32 mouse cellular contexts compared by ENCODE assay signal in genomic region chr7:34221594-34222250, GRCm38 (mm10). TPM values are rescaled to one million over a fixed set of nuclear protein-coding genes. Genes with fewer than 3 reads are reported as not detected.
A peak's percentile ranks its signal among the peaks of the same experiment; 100 is the strongest.
DNase-seq lines count a peak whose midpoint lies in the region; ATAC-seq and TF ChIP-seq lines count a peak whose summit lies in the region.
"Had no signal": no experiment of that assay in that cellular context is flagged by ENCODE, and none has a peak within 500 bp of the region (broad histone marks: within the 10 kb centered on the region; RNA-seq: fewer than 3 reads in every experiment).

No protein-coding gene starts in this region.

- no peak for TF ChIP-seq CTCF in gastrocnemius, adult 2 months (IDR thresholded peaks at IDR 0.05)
- TF ChIP-seq CTCF in midbrain, postnatal 0 days (IDR thresholded peaks at IDR 0.05), result no peak
- no peak for TF ChIP-seq CTCF in bone marrow, adult 2 months (IDR thresholded peaks at IDR 0.05; ENCODE audit: control insufficient read depth, insufficient read depth, low read length)

- ATAC-seq in midbrain, embryonic 13.5 days, result no peak
- no peak for ATAC-seq in midbrain, postnatal 0 days (ENCODE audit: low FRiP score)
- peak; percentile 76 for ATAC-seq in megakaryocyte progenitor cell, adult 5-6 weeks (replicated peaks; ENCODE audit: poor library complexity)
- ATAC-seq: forebrain, embryonic 15.5 days; hindbrain, embryonic 16.5 days; intestine, embryonic 15.5 days; Patski had no signal

- no peak overlapping the region for H3K4me2 ChIP-seq in midbrain, embryonic 13.5 days (replicated peaks)
- no peak overlapping the region for H3K4me2 ChIP-seq in midbrain, postnatal 0 days (ENCODE audit: low read depth, low read length, poor library complexity, severe bottlenecking)
- H3K4me2 ChIP-seq: embryonic facial prominence, embryonic 12.5 days; embryonic facial prominence, embryonic 15.5 days; forebrain, embryonic 12.5 days; forebrain, embryonic 15.5 days; heart, embryonic 12.5 days; heart, embryonic 15.5 days; hindbrain, embryonic 13.5 days; intestine, embryonic 15.5 days had no signal

- peak overlapping the region; percentile 99 for H3K27ac ChIP-seq in gastrocnemius, adult 2 months
- H3K27ac ChIP-seq in midbrain, embryonic 13.5 days, result no peak overlapping the region
- H3K27ac ChIP-seq in midbrain, postnatal 0 days (ENCODE audit: low read depth, low read length), result no peak overlapping the region
- peak overlapping the region; percentile 50 for H3K27ac ChIP-seq in bone marrow, adult 2 months (ENCODE audit: control insufficient read depth, insufficient read depth, low read depth, low read length, poor library complexity)
- H3K27ac ChIP-seq: embryonic facial prominence, embryonic 12.5 days; embryonic facial prominence, embryonic 15.5 days; forebrain, embryonic 12.5 days; forebrain, embryonic 15.5 days; heart, embryonic 15.5 days; hindbrain, embryonic 10.5 days; hindbrain, embryonic 13.5 days; intestine, embryonic 15.5 days had no signal

- 93% methylated on average over 9 of the region's 9 CpGs for WGBS in midbrain, embryonic 13.5 days
- 92% methylated on average over 9 of the region's 9 CpGs for WGBS in midbrain, postnatal 0 days
- WGBS in bone marrow, adult 2 months, result 60% methylated on average over 9 of the region's 9 CpGs

- H3K27me3 ChIP-seq in midbrain, embryonic 13.5 days, result no peaks in the 10 kb centered on the region
- H3K27me3 ChIP-seq in midbrain, postnatal 0 days (ENCODE audit: insufficient read depth, low read length), result no peaks in the 10 kb centered on the region
- H3K27me3 ChIP-seq: embryonic facial prominence, embryonic 12.5 days; embryonic facial prominence, embryonic 15.5 days; forebrain, embryonic 12.5 days; forebrain, embryonic 15.5 days; heart, embryonic 12.5 days; heart, embryonic 15.5 days; hindbrain, embryonic 13.5 days; intestine, embryonic 15.5 days; Patski had no signal

- peaks cover 3% of the 10 kb centered on the region; the same call in 1 of the 2 replicates for H3K4me1 ChIP-seq in midbrain, embryonic 13.5 days (replicated peaks)
- no peaks in the 10 kb centered on the region for H3K4me1 ChIP-seq in midbrain, postnatal 0 days (ENCODE audit: insufficient read depth, low read length)
- H3K4me1 ChIP-seq in bone marrow, adult 2 months (ENCODE audit: control insufficient read depth, insufficient read depth, low read length), result peaks cover 3% of the 10 kb centered on the region
- H3K4me1 ChIP-seq: embryonic facial prominence, embryonic 12.5 days; forebrain, embryonic 12.5 days; forebrain, embryonic 15.5 days had no signal

- 0 out of 2 replicates have a peak overlapping the region, but pooled peaks have one; percentile 23 for H3K9ac ChIP-seq in midbrain, embryonic 13.5 days (replicated peaks)
- no peak overlapping the region for H3K9ac ChIP-seq in midbrain, postnatal 0 days (replicated peaks; ENCODE audit: low read length, poor library complexity, severe bottlenecking)
- H3K9ac ChIP-seq: embryonic facial prominence, embryonic 12.5 days; embryonic facial prominence, embryonic 15.5 days; forebrain, embryonic 12.5 days; forebrain, embryonic 15.5 days; heart, embryonic 12.5 days; heart, embryonic 15.5 days; hindbrain, embryonic 13.5 days; intestine, embryonic 15.5 days had no signal

- H3K36me3 ChIP-seq in midbrain, embryonic 13.5 days, result peaks cover 95% of the 10 kb centered on the region
- peaks cover 63% of the 10 kb centered on the region for H3K36me3 ChIP-seq in midbrain, postnatal 0 days (ENCODE audit: insufficient read depth, low read length)

- DNase-seq in gastrocnemius, adult 2 months, result no peak
- no peak for DNase-seq in gastrocnemius, adult 18-20 months (ENCODE audit: low spot score)
- no peak for DNase-seq in midbrain, postnatal 0 days (ENCODE audit: low spot score)
- no peak for DNase-seq in adipocyte (ENCODE audit: low spot score)
- no peak for DNase-seq in thymus, postnatal 10 days (ENCODE audit: low spot score in 2 of 2)
- DNase-seq: adrenal gland, adult 2 months; adrenal gland, postnatal 14 days; cerebellum, adult 11-12 months; cerebellum, adult 9-10 months; cerebellum, postnatal 36 days; gastrocnemius, postnatal 14 days; heart, adult 18-20 months; heart, postnatal 10 days; heart, postnatal 36 days had no signal

- H3K9me3 ChIP-seq in midbrain, embryonic 13.5 days, result no peaks in the 10 kb centered on the region
- no peaks in the 10 kb centered on the region for H3K9me3 ChIP-seq in midbrain, postnatal 0 days (ENCODE audit: low read length)
- H3K9me3 ChIP-seq: embryonic facial prominence, embryonic 12.5 days; embryonic facial prominence, embryonic 15.5 days; forebrain, embryonic 12.5 days; forebrain, embryonic 15.5 days; heart, embryonic 12.5 days; heart, embryonic 15.5 days; hindbrain, embryonic 13.5 days; intestine, embryonic 15.5 days had no signal

- intact Hi-C loops in gastrocnemius, adult 2 months (cut with DNase I), result no loop called here

- peak overlapping the region; percentile 2; the same call in 1 of the 2 replicates for H3K4me3 ChIP-seq in gastrocnemius, adult 2 months
- no peak overlapping the region for H3K4me3 ChIP-seq in midbrain, embryonic 13.5 days (replicated peaks)
- no peak overlapping the region for H3K4me3 ChIP-seq in midbrain, postnatal 0 days (ENCODE audit: low read depth, low read length)
- no peak overlapping the region for H3K4me3 ChIP-seq in bone marrow, adult 2 months (replicated peaks; ENCODE audit: control insufficient read depth, low read depth, low read length)
- H3K4me3 ChIP-seq: embryonic facial prominence, embryonic 12.5 days; embryonic facial prominence, embryonic 15.5 days; forebrain, embryonic 12.5 days; forebrain, embryonic 15.5 days; heart, embryonic 12.5 days; heart, embryonic 15.5 days; hindbrain, embryonic 10.5 days; hindbrain, embryonic 13.5 days; intestine, embryonic 15.5 days had no signal

- no peak for TF ChIP-seq POLR2A in bone marrow, adult 2 months (IDR thresholded peaks at IDR 0.05; ENCODE audit: borderline replicate concordance, control insufficient read depth, low read depth, low read length)

RNA-seq across cellular contexts. Expression of gene Gpi1, which starts 8.4 kb away (rescaled TPM):
- total RNA-seq in gastrocnemius, adult 2 months (2021), result 1,000 to 10,000 TPM in 1 of 2 experiments, 100 to 1,000 TPM in 1; 882 to 1,223 TPM
- 100 to 1,000 TPM; 946 to 968 TPM for total RNA-seq in gastrocnemius, adult 18-20 months (2021)
- 191 and 203 TPM in 2 replicates for polyA plus RNA-seq in midbrain, embryonic 13.5 days (2015; fragmentation: Nextera tagmentation; extraction: Ambion mirVana)
- 300 and 325 TPM in 2 replicates for total RNA-seq in midbrain, postnatal 0 days (2014; rRNA removed)
- 357 and 374 TPM in 2 replicates for polyA plus RNA-seq in midbrain, postnatal 0 days (2015; fragmentation: Nextera tagmentation; extraction: Ambion mirVana)
- polyA plus RNA-seq in bone marrow, adult 2 months (2011; ENCODE audit: insufficient read depth, insufficient read length, low replicate concordance, missing spikeins), result 155 and 306 TPM in 2 replicates
- 573 and 626 TPM in 2 replicates for total RNA-seq in megakaryocyte progenitor cell, adult 5-6 weeks (2015)
- 615 and 714 TPM in 2 replicates for total RNA-seq in megakaryocyte progenitor cell, adult 5-6 weeks (2017)

RNA-seq across cellular contexts. Expression of gene Pdcd2l, which starts 25.3 kb away (rescaled TPM):
- total RNA-seq in gastrocnemius, adult 2 months (2021), result 10 to 100 TPM; 13.8 to 19.2 TPM
- total RNA-seq in gastrocnemius, adult 18-20 months (2021), result 10 to 100 TPM; 13.7 to 15.0 TPM
- polyA plus RNA-seq in midbrain, embryonic 13.5 days (2015; fragmentation: Nextera tagmentation; extraction: Ambion mirVana), result 87.3 and 87.9 TPM in 2 replicates
- total RNA-seq in midbrain, postnatal 0 days (2014; rRNA removed), result 35.0 and 39.7 TPM in 2 replicates
- 64.4 and 68.0 TPM in 2 replicates for polyA plus RNA-seq in midbrain, postnatal 0 days (2015; fragmentation: Nextera tagmentation; extraction: Ambion mirVana)
- 7.5 and 17.9 TPM in 2 replicates for polyA plus RNA-seq in bone marrow, adult 2 months (2011; ENCODE audit: insufficient read depth, insufficient read length, low replicate concordance, missing spikeins)
- 25.2 and 32.9 TPM in 2 replicates for total RNA-seq in megakaryocyte progenitor cell, adult 5-6 weeks (2015)
- 33.0 and 42.0 TPM in 2 replicates for total RNA-seq in megakaryocyte progenitor cell, adult 5-6 weeks (2017)

RNA-seq across cellular contexts. Expression of gene Gm6096, which starts 29.1 kb away (rescaled TPM):
- total RNA-seq in gastrocnemius, adult 2 months (2021), result not detected
- total RNA-seq in gastrocnemius, adult 18-20 months (2021), result not detected
- polyA plus RNA-seq in midbrain, embryonic 13.5 days (2015; fragmentation: Nextera tagmentation; extraction: Ambion mirVana), result 0.44 TPM in 1 of 2 replicates, not detected in the other
- not detected in 2 replicates for total RNA-seq in midbrain, postnatal 0 days (2014; rRNA removed)
- not detected in 2 replicates for polyA plus RNA-seq in midbrain, postnatal 0 days (2015; fragmentation: Nextera tagmentation; extraction: Ambion mirVana)
- polyA plus RNA-seq in bone marrow, adult 2 months (2011; ENCODE audit: insufficient read depth, insufficient read length, low replicate concordance, missing spikeins), result not detected in 2 replicates
- total RNA-seq in megakaryocyte progenitor cell, adult 5-6 weeks (2015), result not detected in 2 replicates
- not detected in 2 replicates for total RNA-seq in megakaryocyte progenitor cell, adult 5-6 weeks (2017)
- total RNA-seq: adrenal gland, adult 2 months; adrenal gland, postnatal 14 days; adrenal gland, postnatal 4 days; ES-E14; gastrocnemius, postnatal 14 days; gastrocnemius, postnatal 4 days; heart, adult 18-20 months; heart, postnatal 10 days; heart, postnatal 36 days had no signal
- polyA plus RNA-seq: adrenal gland, adult 2 months; brain, embryonic 14.5 days; embryonic facial prominence, embryonic 12.5 days; embryonic facial prominence, embryonic 15.5 days; forebrain, embryonic 12.5 days; forebrain, embryonic 15.5 days; hindbrain, embryonic 10.5 days; hindbrain, embryonic 13.5 days; intestine, embryonic 15.5 days had no signal

RNA-seq across cellular contexts. Expression of gene Uba2, which starts 52.3 kb away (rescaled TPM):
- 10 to 100 TPM; 33.4 to 38.7 TPM for total RNA-seq in gastrocnemius, adult 2 months (2021)
- total RNA-seq in gastrocnemius, adult 18-20 months (2021), result 10 to 100 TPM; 32.8 to 37.1 TPM
- polyA plus RNA-seq in midbrain, embryonic 13.5 days (2015; fragmentation: Nextera tagmentation; extraction: Ambion mirVana), result 215 and 224 TPM in 2 replicates
- 142 and 145 TPM in 2 replicates for total RNA-seq in midbrain, postnatal 0 days (2014; rRNA removed)
- 119 and 120 TPM in 2 replicates for polyA plus RNA-seq in midbrain, postnatal 0 days (2015; fragmentation: Nextera tagmentation; extraction: Ambion mirVana)
- 50.3 and 72.5 TPM in 2 replicates for polyA plus RNA-seq in bone marrow, adult 2 months (2011; ENCODE audit: insufficient read depth, insufficient read length, low replicate concordance, missing spikeins)
- 180 and 208 TPM in 2 replicates for total RNA-seq in megakaryocyte progenitor cell, adult 5-6 weeks (2015)
- total RNA-seq in megakaryocyte progenitor cell, adult 5-6 weeks (2017), result 184 and 193 TPM in 2 replicates

Comparison
In these comparisons a context has a peak if more than half of its experiments do, and no peak if none do; other contexts are left out.
1. H3K27ac ChIP-seq: peak in gastrocnemius, adult 2 months (single experiment) and bone marrow, adult 2 months (single experiment); none in midbrain, embryonic 13.5 days (single experiment) and midbrain, postnatal 0 days (single experiment).